Mouse (Mus musculus) forebrain, embryonic 11.5 days (tissue): ENCODE results near the gene Amz2. TPM values are rescaled to one million over a fixed set of nuclear protein-coding genes. Genes with fewer than 3 reads are reported as not detected.
"Not testable (repeated sequence)": the region's sequence is repeated elsewhere in the genome, so short reads cannot be mapped to it uniquely, and the experiment has no call there.

ENCODE experiments used
- ATAC-seq: fragments of 200-750 bp; cut with Nextera tagmentation; replicated peaks from 2 replicates; pipeline ENCODE4 v1.8.0; 2017; ENCODE audit warnings: moderate TSS enrichment; ENCODE audit not compliant: low FRiP score
- DNase-seq: peaks from one replicate; pipeline ENCODE4 v3.0.0-alpha.2; 2017; ENCODE audit warnings: low spot score
- H3K27ac ChIP-seq: fragments of 300-500 bp; sonication (generic); 2 replicates; pipeline ENCODE4 v1.5.1; 2014; ENCODE audit warnings: low read depth, low read length
- H3K27me3 ChIP-seq: fragments of 300-500 bp; sonication (generic); 2 replicates; pipeline ENCODE4 v1.6.1; 2014; ENCODE audit warnings: mild to moderate bottlenecking, low read length, mixed read lengths; ENCODE audit not compliant: control insufficient read depth, insufficient read depth
- H3K36me3 ChIP-seq: fragments of 300-500 bp; sonication (generic); 2 replicates; pipeline ENCODE4 v1.6.1; 2014; ENCODE audit warnings: mild to moderate bottlenecking, low read length, moderate library complexity, mixed read lengths; ENCODE audit not compliant: control insufficient read depth, insufficient read depth
- H3K4me1 ChIP-seq: fragments of 300-500 bp; sonication (generic); replicated peaks from 2 replicates; pipeline ENCODE4 v1.6.1; 2014; ENCODE audit warnings: low read length, mixed read lengths; ENCODE audit not compliant: control insufficient read depth, insufficient read depth
- H3K4me2 ChIP-seq: fragments of 300-500 bp; sonication (generic); 2 replicates; pipeline ENCODE4 v1.6.1; 2014; ENCODE audit warnings: low read depth, mild to moderate bottlenecking, low read length, moderate library complexity, mixed read lengths; ENCODE audit not compliant: severe bottlenecking
- H3K4me3 ChIP-seq: fragments of 300-500 bp; sonication (generic); 2 replicates; pipeline ENCODE4 v1.5.1; 2014; ENCODE audit warnings: low read depth, low read length
- H3K9ac ChIP-seq: fragments of 300-500 bp; sonication (generic); 2 replicates; pipeline ENCODE4 v1.6.1; 2014; ENCODE audit warnings: low read length
- H3K9me3 ChIP-seq: fragments of 300-500 bp; sonication (generic); 2 replicates; pipeline ENCODE4 v1.6.1; 2016; ENCODE audit warnings: low read length, mixed read lengths; ENCODE audit not compliant: control insufficient read depth
- WGBS: fragments of 180-500 bp; shearing (Covaris S2); extraction: QIAGEN DNeasy Blood & Tissue Kit; methylation state at CpG from one replicate; pipeline ENCODE4 v1.1.7; 2014; 5-methylcytosine and 5-hydroxymethylcytosine counted together
- polyA plus RNA-seq: library from polyadenylated mRNA; unstranded; fragments of >200 nt; fragmentation: Nextera tagmentation; extraction: Ambion mirVana; gene quantifications from 2 replicates; pipeline ENCODE4 v1.2.1, GENCODE M21; 2014

The Amz2 gene
- polyA plus RNA-seq, 1 experiment from 2014 or later, result 48.2 TPM

DNA sequence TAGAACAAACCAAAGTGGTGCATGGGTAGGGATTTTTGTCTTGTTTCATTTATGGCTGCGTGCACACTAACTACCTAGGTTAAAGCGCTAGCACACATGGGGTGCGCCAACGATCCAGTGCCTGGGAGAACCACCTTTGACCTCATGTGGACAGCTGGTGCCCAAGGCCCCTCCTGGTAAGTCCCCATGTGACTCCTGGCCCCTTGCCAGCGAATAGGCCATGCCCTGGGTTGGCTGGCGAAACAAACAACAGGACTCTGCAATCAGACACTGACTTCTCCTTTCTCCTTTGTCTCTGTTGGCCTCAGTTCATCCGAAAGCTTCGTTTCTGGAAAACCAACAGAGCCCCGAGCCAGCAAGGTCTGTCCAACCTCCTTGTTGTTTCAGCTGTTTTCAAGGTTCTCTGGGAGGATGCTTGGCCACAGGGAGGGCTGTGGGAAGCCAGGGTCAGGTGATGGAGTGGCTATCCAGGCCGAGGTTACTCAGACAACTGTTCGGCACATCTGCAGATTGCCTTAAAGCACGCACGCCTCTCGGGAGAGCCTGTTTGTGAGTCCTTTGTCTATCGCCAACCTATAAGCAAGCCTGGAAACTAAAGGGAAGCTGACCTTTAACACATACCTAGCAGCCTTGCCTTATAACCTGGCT, 59.8 kb downstream of the Amz2 start:
- no peak for DNase-seq
- H3K4me2 ChIP-seq, result no peak overlapping the region
- no peak for ATAC-seq
- no peak overlapping the region for H3K9ac ChIP-seq
- H3K27ac ChIP-seq, result no peak overlapping the region
- no peaks in the 10 kb centered on the region for H3K4me1 ChIP-seq
- no peaks in the 10 kb centered on the region for H3K36me3 ChIP-seq
- WGBS, result 85% methylated on average over 15 of the region's 15 CpGs
- H3K9me3 ChIP-seq, result no peaks in the 10 kb centered on the region
- no peak overlapping the region for H3K4me3 ChIP-seq
- no peaks in the 10 kb centered on the region for H3K27me3 ChIP-seq

DNA sequence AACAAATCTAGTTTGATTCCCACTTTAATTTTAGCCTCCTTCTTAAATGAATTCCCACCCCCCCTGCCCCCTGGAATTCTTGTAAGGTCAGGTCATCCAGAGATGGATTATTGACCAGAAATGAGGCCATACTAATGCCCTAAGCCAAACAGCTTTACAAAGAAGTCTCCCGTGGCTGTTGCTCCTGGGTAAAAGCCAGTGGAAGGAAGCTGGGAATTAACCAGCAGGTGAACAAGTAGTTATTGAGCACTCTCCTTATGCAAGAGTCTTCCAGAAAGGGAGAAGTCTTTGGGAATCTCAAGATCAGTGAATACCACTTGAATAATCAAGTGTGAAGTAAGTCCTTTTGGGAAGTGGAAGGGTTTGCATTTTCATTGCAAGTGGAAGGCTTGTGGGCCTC, 61.4 kb downstream of the Amz2 start:
- DNase-seq (no peak), ATAC-seq (no peak)
- no peak overlapping the region for H3K9ac ChIP-seq
- no peaks in the 10 kb centered on the region for H3K27me3 ChIP-seq
- no peak overlapping the region for H3K4me3 ChIP-seq
- H3K9me3 ChIP-seq, result no peaks in the 10 kb centered on the region
- H3K36me3 ChIP-seq, result no peaks in the 10 kb centered on the region
- WGBS, result 13% methylated on average over 1 of the region's 1 CpGs
- no peaks in the 10 kb centered on the region for H3K4me1 ChIP-seq
- H3K4me2 ChIP-seq, result no peak overlapping the region
- H3K27ac ChIP-seq, result no peak overlapping the region

DNA sequence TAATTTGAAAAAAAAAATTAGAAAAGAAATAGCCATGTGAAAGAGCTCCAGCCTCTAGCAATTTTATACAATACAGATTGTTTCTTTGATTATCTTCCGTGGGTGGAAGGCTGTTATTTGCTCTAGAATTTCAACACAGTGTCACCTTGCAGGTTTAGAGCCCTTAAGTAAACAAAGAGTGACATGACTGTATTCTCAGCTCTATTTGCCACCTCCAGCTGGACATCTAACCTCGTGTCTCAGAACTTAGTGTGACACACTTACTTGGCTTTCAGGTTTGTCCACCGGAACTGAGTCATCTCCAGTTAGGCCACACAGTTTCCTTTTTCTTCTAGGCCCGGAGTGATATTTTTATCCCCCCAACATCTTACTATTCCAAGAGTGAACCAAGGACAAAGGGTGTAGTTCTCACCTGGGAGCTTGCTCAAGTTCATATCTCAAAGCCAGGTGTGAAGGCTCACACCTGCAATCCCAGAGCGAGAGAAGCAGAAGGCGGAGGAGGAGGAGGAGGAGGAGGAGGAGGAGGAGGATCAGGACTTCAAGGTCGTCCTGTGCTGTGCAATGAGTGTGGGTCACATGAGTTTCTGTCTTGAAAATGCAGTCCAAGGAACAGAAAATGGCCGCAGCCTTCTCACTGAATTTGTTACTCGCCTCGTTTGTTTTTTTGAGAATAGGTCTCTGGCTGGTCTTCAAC, 62.4 kb downstream of the Amz2 start:
- WGBS, result 86% methylated on average over 10 of the region's 10 CpGs
- DNase-seq, result no peak
- Histone ChIP-seq H3K4me2 (no peak overlapping the region), H3K9me3 (no peaks in the 10 kb centered on the region), H3K36me3 (no peaks in the 10 kb centered on the region), H3K27me3 (no peaks in the 10 kb centered on the region), H3K4me1 (no peaks in the 10 kb centered on the region), H3K4me3 (no peak overlapping the region), H3K27ac (no peak overlapping the region), H3K9ac (no peak overlapping the region)
- no peak for ATAC-seq

DNA sequence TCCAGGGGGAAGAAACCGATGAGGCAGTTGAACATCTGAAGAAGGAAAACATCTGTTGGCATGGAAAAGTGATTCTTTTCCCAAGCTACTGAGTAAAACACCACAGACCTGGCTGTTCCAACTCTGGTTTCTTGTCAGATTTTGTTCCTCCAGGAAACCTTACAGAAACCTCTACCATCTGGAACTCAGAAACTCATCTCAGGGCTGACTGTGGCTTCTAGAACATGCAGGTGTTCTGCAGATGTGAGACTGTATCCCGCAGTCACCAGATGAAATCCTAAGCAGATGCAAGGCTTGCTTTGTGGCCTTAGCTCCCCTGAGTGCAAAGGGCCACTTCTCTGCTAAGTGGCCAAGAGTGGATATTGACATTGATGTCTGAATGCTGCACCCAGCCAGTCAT, 64.0 kb downstream of the Amz2 start:
- DNase-seq, result no peak
- Histone ChIP-seq H3K36me3 (no peaks in the 10 kb centered on the region), H3K9me3 (no peaks in the 10 kb centered on the region), H3K27me3 (no peaks in the 10 kb centered on the region), H3K4me3 (no peak overlapping the region), H3K4me1 (no peaks in the 10 kb centered on the region), H3K4me2 (no peak overlapping the region), H3K9ac (no peak overlapping the region), H3K27ac (no peak overlapping the region)
- 89% methylated on average over 2 of the region's 2 CpGs for WGBS
- ATAC-seq, result no peak

GRCm38 (mm10) chr11:109491844-109492243, 66.1 kb downstream of the Amz2 start:
- Histone ChIP-seq H3K36me3 (no peaks in the 10 kb centered on the region), H3K9me3 (no peaks in the 10 kb centered on the region), H3K4me2 (no peak overlapping the region), H3K27me3 (no peaks in the 10 kb centered on the region), H3K9ac (no peak overlapping the region), H3K4me3 (no peak overlapping the region), H3K27ac (no peak overlapping the region), H3K4me1 (no peaks in the 10 kb centered on the region)
- no peak for ATAC-seq
- no peak for DNase-seq
- 85% methylated on average over 4 of the region's 4 CpGs for WGBS

DNA sequence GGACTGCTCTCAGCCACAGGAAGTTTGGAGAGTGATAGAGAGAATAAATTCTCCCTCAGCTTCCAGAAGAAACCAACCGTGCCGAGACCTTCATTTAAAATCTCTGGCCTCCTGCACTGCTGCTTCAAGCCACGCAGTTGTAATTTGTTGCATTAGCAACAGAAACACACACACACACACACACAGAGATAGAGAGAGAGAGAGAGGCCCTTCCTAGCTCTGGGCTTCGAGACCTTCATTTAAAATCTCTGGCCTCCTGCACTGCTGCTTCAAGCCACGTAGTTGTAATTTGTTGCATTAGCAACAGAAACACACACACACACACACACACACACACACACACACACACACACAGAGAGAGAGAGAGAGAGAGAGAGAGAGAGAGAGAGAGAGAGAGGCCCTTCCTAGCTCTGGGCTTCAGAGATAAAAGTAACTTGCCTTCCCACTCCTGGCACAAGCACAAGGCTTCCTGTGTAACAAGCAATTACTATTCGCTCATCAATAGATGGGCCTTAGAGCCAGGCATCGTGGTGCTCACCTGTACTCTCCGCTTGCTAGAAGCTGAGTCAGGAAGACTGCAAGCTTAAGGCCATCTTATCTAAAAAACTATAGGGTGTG, 67.2 kb downstream of the Amz2 start:
- not testable (repeated sequence) for H3K36me3 ChIP-seq, H3K4me1 ChIP-seq, DNase-seq, ATAC-seq, H3K4me3 ChIP-seq, H3K4me2 ChIP-seq, H3K9me3 ChIP-seq, H3K27ac ChIP-seq, H3K9ac ChIP-seq, H3K27me3 ChIP-seq
- 87% methylated on average over 8 of the region's 8 CpGs for WGBS

DNA sequence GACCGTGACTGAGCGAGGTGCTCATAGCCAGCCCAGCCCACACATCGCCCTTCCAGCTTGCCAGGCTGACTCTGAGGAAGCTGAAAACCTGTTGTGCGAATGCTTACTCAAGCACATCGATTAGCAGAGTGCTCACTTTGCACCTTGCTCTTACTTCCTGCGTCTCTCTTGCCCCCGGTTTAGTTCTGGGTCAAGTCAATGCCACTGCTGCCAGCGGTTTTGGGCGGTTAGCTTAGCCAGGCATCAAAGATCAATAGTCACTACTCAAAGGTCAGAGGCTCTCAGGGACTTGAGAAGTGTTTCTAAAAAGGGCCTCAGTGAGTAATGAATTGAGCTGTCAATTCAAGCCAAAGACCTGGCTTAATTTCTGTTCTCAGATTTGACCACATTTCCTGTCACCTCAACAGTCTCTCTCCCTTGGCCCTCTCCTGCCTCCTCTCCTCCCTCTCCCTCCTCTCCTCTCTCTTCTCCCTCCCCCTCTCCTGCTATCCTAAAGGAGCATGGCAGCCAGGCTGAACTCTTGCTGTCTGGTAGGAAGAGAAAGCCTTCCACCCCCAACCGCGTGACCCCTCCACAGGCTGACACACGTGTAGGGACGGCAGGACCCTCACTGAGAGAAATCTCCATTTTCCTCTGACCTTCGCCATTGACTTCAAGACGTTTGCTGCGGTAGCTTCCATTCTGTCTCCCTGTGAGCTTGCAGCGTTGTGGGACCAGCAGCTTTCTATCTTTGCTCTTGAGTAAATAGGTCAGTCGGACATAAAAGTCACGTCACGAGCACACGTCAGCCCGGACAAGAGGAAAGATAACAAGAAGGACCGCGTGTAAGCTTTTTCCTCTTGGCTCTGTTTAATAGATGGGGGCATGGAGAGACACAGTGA, 69.4 kb downstream of the Amz2 start:
- DNase-seq (no peak), ATAC-seq (no peak)
- no peaks in the 10 kb centered on the region for H3K27me3 ChIP-seq
- H3K4me2 ChIP-seq, result no peak overlapping the region
- peaks cover 3% of the 10 kb centered on the region; the same call in 1 of the 2 replicates for H3K4me1 ChIP-seq
- H3K4me3 ChIP-seq, result no peak overlapping the region
- no peak overlapping the region for H3K9ac ChIP-seq
- H3K27ac ChIP-seq, result no peak overlapping the region
- 79% methylated on average over 24 of the region's 24 CpGs for WGBS
- no peaks in the 10 kb centered on the region for H3K9me3 ChIP-seq
- no peaks in the 10 kb centered on the region for H3K36me3 ChIP-seq

- Histone ChIP-seq H3K36me3 (no peaks in the 10 kb centered on the region), H3K9me3 (no peaks in the 10 kb centered on the region), H3K4me3 (no peak overlapping the region), H3K27me3 (no peaks in the 10 kb centered on the region), H3K4me1 (peaks cover 3% of the 10 kb centered on the region; the same call in 1 of the 2 replicates), H3K27ac (no peak overlapping the region), H3K9ac (no peak overlapping the region), H3K4me2 (no peak overlapping the region)
- WGBS, result 68% methylated on average over 14 of the region's 14 CpGs
- no peak for ATAC-seq
- no peak for DNase-seq
Observed at GRCm38 (mm10) chr11:109495771-109496474, 70.2 kb downstream of the Amz2 start.
